Mouse (Mus musculus) cerebellum, adult 9-11 months (tissue): ENCODE results near the gene Gm10974.

Experiments used
- DNase-seq: peaks from one replicate; pipeline ENCODE4 v3.0.0; 2022

Gm10974 gene

DNA sequence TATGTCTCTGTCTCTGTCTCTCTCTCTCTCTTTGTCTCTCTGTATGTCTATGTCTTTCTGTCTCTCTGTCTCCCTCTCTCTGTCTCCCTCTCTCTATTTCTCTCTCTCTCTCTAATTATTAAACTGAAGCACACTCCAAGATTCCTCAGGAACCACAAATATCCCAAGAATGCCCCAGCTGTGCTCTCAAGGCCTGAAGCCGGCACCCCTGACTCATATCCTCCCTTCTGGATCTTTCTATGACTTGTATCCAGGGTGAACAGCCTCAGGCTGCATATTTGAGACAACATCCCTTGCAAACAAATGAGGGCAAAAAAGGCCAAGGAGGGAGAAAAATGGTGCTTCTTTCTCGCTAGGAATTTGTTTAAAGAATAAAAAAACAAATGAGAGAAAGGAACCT is at the start of gene Gm10974:
Gene Gm10974, plus strand, starts transcription at position 2 of the 400 bp plus-strand sequence.
- no peak for DNase-seq

DNA sequence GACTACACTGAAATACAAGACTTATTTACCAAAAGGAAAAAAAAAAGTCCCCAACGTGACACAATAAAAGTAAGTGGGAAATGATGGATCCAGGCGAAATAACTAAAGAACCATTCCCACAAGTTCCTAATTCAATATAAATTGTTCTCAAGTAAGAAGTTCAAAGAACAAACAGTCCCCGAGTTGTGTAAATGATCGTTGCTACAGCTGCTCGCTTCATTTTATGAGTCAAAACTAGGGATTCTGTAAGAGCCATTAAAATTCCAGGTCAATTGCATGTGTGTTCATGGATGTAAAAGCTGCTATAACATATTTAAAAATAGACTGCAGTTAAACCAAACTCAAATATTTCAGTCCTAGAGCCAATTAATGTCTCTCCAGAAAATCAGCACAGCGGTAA is 47.6 kb upstream of the Gm10974 start:
- no peak for DNase-seq

GRCm38 (mm10) chr7:66320996-66321395 is 44.7 kb upstream of the Gm10974 start:
- no peak for DNase-seq

DNA sequence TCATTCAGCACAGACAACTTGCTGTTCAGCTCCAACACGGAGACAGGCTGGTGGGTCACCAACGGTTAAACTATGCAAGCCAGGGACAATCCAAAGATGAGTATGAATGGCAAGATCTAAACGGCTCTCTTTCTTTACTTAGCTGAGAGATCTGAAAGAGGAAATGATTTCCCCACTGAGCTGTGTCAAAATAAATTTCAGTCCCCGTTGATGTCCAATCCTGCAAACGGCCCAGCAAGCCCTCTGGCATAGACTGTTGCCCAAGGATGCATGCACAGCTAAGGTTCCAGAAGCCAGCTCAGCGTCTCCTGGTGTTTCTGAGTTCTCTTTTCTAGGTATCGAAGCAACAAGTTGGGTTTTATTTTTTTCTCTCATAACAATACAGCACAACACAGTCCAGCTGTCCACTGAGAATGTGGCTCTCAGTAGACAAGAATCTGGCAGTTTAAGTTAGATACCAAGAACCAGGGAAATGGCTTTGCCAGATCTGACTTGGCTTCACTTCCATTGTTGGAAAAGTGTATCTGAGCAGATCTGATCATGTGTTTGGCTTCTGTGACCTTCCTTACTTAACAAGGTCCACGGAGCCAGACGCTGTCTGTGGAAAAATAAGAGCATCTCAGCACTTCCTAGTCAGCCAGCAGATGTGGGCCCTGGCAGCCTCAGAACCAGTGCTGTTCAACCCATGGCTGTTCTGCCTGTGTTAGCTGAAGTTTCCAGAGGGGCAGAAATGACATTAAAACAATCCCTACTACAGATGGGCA is 42.3 kb upstream of the Gm10974 start:
- DNase-seq, result no peak

DNA sequence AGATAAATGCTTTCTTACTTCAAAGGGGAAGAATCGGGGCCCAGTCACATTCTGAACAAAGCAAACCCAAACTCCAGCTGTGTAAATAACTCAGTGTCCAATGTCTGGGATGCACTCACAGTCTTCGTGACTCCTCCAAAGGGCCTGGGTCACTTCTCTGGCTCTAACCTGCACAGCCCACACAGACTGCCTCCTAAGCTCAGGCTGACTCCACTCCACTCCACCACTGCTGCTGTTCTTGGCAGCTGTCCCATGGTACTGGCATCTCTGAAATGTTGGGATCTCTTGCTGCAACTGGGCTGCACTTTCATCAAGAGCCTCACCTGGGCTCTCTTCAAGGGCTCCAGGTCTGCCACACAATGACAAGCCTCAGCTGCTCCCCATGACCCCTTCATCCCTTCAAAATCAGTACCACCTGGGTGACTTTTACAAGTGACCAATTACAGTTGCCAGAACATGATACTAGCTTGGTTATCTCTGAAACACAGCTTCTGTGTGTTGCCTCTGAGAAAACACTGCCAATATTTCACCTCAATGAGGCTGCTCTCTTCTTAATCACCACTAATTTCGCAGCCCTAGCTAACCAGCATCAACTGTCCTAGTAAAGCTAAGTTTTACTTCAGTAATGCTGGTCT is 40.2 kb upstream of the Gm10974 start:
- DNase-seq, result no peak

DNA sequence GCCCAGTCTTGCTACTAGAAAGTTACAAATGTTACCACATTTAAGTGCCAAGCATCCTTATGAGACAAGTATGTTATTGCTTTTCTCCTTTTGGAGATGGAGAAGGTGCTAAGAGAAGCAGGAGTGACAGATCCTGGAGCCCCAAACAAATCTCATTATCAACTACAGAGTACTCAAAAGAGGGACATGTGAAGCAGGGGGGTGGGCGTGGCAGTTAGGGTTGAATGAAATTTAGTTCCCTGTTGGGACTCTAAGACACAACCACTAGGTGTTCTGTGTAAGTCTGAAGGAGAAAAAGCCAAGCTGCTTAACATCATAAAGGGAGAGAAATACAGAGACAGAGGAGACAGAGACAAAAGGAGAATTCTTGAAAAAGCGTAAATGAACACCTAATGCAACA is 38.2 kb upstream of the Gm10974 start:
- no peak for DNase-seq

DNA sequence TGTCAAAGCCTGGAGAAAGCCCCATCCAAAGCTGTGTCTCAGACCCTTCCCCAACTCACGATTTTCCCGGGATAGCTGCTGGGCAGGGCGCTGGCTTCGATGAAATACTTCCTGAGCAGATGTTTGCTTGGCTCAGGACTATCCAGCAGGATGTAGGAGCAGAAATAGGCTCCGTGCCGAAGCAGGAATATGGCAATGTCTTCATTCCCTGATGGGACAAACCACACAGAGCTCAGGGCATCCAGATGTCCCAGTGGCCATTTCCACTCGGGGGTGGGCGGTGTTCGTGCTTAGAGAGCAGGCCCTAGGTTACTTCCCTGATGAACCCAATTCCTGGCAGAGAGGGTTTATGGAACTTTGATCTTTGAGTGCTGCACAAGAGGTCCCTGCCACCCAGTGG is 35.1 kb upstream of the Gm10974 start:
- no peak for DNase-seq

DNA sequence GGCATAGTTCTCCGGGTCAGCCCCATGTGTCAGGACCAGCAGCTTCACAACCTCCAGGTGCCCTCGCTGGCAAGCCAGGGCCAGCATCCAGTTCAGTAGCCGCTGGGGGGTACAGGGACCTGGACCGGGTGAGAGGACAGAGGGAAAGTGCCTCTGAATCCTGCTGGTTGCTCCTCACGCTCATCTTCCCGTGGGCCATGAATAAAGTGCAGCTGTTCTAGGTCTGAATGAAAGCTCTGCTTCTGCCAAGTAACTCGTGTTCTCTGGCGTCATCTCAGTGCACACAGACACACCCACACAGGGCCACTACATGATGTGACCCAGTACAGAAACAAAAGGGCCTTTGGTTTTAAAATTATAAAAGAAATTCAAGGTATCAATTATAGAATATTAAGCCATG is 33.4 kb upstream of the Gm10974 start:
- DNase-seq, result no peak

DNA sequence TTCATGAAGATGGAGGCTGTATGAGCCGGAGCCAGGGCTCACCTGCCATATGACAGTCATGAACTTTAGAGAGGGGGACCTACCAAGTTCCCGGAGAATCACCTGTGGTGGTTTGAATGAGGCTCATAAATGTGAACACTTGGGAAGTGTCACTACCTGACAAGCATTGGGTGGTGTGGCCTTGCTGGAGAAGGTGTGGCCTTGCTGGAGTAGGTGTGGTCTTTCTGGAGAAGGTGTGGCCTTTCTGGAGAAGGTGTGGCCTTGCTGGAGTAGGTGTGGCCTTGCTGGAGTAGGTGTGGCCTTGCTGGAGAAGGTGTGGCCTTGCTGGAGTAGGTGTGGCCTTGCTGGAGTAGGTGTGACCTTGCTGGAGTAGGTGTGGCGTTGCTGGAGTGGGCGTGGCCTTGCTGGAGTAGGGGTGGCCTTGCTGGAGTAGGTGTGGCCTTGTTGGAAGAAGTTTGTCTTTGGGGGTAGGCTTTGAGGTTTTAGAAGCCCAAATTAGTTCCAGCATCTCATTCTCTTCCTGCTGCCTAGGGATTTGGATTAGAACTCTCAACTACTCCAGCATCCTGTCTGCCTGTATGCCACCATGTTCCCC is 31.7 kb upstream of the Gm10974 start:
- no peak for DNase-seq

DNA sequence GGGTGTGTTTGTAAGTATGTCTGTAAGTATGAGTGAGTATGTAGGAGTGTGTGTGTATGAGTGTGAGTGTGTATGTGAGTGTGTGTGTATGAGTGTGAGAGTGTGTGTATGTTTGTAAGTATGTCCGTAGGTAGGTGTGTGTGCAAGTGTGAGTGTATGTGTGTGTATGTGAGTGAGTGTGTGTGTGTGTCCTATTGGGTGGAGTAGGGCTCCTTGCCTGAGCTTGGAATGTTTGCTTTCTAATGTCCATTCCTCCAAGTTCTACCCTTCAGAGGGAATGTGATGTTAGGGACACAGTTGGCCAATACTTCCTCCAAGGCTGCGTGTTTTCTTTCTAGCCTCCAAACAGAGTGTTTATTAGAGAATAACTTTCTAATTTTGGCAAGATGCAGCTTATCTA is 28.8 kb upstream of the Gm10974 start:
- no peak for DNase-seq

DNA sequence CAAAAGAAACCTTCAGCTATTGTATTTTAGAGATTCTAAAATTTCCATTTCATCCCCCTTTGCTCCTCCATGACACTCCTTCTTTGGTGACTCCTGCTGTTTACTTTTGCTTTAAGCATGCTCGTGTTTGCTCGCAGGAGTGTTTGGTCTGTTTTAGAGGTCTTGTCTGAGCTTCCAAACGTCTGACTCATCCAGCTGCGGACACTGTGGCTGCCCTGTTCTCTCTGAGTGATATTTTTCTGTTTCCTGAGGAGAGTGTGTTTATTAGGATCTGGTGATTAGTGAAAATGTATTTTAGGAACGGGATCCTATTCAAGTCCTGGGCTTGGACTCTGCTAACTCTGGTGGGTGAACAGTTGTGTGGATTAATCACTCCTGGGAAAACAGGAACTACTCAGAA is 26.1 kb upstream of the Gm10974 start:
- DNase-seq, result no peak

DNA sequence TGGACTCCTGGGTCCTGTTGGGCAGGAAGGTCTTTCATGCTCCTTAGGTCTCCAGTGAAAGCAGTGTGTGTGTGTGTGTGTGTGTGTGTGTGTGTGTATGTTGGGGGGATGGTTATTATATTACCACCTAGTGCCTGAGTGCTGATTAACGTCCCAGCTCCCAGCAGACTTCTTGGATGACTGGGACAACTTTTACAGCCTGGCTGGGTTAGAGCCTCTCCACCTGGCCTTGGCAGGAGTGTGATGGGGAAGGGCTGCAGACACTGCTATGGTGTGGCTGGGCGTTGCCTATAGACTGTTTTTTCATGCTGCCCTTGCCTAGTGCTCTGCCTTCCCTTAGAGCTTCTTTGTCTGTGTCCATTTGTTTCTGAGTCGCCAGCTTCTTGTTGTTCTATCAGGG is 25.7 kb upstream of the Gm10974 start:
- no peak for DNase-seq

- peak; percentile 6 for DNase-seq
These were observed 23.4 kb upstream of the Gm10974 start for GRCm38 (mm10) chr7:66342323-66342722.

DNA sequence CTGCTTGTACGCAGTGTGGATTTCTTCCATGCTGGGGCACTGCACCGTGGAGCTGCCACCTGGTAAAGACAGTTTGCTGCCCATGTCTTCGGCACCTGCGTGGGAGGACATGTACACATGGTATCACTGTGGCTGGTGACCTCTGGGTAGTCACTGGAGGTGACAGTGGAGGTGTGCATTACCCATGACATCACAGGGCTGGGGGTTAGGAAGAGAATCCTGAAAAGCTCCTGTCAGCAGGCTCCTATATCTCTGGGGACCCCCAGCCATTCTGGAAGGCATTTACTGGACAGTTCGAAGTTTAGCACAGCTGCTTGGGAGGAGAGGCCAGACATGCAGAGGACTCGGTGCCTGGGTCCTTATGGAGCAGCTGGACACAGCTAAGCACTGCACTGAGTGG is 22.9 kb upstream of the Gm10974 start:
- no peak for DNase-seq

- DNase-seq, result no peak
These were observed 22.4 kb upstream of the Gm10974 start for GRCm38 (mm10) chr7:66343307-66343706.

DNA sequence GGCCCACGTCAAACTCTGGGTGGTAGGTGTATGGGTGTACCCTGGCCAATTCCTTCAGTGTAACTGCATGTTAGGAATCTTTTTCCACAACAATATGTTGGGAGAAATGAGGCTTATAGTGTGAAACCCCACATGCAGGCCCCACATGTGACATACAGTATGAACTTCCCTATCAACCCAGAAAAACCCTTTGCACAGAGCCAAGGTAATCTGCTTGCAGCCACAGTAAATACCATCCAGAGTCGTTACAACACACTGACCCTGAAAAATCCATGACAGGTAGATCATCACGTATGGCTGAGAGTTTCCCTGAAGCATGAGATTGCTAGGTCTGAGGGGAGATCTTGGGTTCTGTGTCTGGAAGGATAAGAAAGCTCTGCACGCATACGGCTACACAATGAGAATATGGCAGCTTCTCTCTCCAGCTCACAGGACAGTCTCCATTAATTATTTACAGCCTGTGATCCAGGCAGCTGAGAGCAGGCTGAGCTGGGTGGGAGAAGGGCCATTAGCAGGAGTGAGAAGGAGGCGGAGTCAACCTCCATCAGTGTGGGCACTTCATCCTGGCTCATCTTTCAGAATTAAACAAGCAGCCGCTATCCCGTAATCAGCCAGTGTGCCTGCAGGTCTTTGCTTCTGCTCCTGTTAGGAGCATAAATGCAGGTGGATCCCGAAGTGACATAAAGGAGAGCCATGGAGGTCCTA is 18.6 kb upstream of the Gm10974 start:
- DNase-seq, result no peak

DNA sequence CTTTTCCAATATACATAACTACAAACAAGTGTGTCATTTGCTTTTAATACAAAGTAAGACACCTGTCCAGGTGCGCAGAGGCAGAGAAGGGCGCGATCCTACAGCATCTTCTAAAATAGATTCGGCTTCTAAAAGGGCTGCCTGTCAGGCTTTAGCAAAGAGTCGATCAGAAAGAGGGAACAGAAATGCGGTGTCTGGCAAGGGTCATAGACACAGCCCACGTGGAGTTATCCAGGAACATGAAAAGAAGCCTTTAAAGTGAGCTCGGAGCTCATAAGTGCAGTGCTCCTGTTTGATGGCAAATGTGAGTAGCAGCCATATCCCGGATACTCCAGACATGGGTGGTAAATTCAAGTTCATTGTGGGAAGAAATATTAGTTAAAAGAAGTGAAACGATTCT is 17.1 kb upstream of the Gm10974 start:
- DNase-seq, result no peak

- DNase-seq, result no peak
These were observed 16.0 kb upstream of the Gm10974 start for GRCm38 (mm10) chr7:66349670-66350069.

DNA sequence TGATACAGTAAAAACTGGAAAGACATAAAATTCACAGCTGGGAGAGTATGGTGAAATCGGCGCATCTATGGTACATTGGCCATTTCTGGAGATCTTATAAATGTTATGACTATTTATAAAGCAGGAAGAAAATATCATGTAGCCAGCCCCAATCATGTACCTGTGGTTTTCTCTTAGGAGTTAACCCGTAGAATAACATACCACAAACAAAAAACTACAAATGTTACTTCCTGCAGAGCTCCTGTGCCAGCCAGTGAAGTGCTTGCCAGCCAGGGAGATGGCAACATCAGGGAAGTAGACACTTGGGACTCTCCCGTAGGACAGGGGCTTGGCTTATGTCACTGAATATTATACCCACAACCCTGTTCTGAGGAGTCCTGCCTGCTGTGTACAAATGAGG is 14.6 kb upstream of the Gm10974 start:
- DNase-seq, result no peak

DNA sequence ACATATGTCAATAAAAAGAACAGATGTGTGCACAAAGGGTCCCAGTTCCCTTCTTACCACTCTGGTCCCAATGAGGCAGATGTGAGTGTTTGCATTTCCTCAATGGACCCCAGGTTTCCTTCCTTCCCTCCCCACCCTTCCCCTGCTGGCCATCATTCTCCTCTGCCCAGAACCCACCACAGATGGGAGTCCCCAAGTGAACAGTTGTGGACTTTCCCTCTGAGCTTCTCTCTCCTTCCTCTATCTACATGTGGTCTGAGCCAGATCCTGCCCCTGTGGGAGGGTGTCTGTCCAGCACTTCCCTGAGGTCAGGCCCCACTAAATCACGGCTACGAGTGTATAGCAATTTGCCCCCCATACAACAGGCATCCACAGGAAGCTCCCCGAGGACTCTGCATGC is 10.8 kb upstream of the Gm10974 start:
- DNase-seq, result no peak

DNA sequence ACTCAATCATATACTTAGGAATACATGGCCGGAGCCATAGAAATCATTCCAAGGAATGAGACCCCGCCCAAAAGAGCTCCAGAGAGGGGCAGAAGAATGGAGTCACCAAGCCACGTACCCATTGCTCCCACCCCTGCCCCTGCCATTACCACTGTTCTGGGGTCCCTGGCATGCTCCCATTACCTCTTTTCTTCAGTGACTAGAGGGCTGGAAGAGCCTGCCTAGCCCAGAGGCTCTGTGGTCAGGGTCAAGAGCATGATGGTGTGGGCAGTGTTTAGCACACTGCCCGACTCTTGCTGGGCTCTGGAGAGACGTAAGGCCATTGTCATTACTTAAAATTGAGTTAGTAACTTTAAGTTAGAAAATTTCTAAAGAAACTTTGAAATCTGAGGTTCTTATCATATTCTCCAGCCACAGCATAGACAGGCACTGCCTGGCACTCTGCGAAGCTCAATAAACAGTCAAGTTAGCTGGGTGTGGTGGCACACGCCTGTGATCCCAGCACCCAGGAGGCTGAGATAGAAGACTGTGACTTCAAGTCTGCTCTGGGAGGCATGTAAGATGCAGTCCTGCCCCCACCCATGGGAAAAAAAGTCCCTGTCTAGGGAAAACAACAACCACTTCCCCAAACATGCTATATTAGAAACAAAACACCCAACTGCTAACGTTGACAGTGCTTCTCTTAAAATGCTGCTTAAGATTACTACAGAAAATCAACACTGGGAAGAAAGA is 9.7 kb upstream of the Gm10974 start:
- DNase-seq, result no peak

GRCm38 (mm10) chr7:66358461-66358860 is 7.2 kb upstream of the Gm10974 start:
- DNase-seq, result no peak

GRCm38 (mm10) chr7:66359044-66359443 is 6.7 kb upstream of the Gm10974 start:
- no peak for DNase-seq
